Mouse (Mus musculus) erythroblast, adult 5-6 weeks (primary cell): Measurements from ENCODE around the gene Olfr1140. TPM values are rescaled to one million over a fixed set of nuclear protein-coding genes. Genes with fewer than 3 reads are reported as not detected.

Source experiments
- ATAC-seq: replicated peaks from 2 replicates; pipeline ENCODE4 v1.8.0; 2016; ENCODE audit warnings: moderate number of reproducible peaks, mild to moderate bottlenecking, moderate TSS enrichment, inconsistent platforms; ENCODE audit not compliant: poor library complexity, low FRiP score, severe bottlenecking
- total RNA-seq, 2 experiments: library from RNA; stranded (forward) in 1 of 2; stranded (reverse) in 1 of 2; fragments of 150-400 nt in 1 of 2; fragments of 200-764, 138-1000 nt in 1 of 2; gene quantifications; 2 replicates each; pipeline versions ENCODE4 v1.2.3 to v1.2.4; 2015 to 2017; ENCODE audit warnings: low replicate concordance in 2 of 2

The Olfr1140 gene
- total RNA-seq (2015; ENCODE audit: low replicate concordance) (not detected in 2 replicates), total RNA-seq (2017; ENCODE audit: low replicate concordance) (not detected in 2 replicates)

DNA sequence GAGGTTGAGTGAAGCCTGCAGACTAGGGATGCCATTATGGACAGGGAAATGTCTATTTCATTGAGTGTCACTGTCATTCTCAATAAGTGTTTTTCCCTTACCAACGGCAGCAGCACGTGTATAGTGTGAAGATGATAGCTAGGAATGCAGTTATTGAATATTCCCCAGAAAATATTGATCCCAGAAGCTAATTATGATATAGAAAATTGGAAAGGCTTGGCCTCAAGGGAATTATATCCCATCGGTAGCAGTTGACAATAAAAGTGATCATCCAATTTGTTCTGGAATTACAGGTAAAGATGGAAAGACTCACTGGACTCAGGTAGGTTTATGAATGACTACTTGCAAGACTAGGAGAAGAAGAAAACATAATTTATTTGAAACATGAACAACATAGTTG is at the start of gene Olfr1140:
Olfr1140 (plus strand) TSS at position 301 of the 400 bp plus-strand sequence.
- ATAC-seq, result no peak

DNA sequence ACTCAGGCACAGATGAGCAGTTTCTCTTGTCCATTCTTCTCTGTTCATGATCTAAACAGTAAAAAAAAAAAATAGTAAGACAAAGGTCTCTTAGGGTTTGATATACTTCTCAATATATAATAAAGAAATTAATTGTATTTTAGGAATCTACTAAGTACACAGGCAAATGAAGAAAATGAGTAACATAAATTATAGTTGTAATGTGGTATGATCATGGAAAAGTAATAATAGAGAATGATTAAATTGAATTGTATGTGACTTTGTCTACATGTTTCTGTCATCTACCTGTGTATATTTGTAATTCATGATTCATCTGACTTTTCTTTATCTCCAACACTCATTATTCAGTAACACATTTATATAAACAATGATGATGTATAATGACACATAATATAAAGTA is 49.7 kb upstream of the Olfr1140 start, which contains the start of gene Olfr1136:
Olfr1136 (minus strand) TSS at position 101 of the 400 bp plus-strand sequence.
- ATAC-seq, result no peak

DNA sequence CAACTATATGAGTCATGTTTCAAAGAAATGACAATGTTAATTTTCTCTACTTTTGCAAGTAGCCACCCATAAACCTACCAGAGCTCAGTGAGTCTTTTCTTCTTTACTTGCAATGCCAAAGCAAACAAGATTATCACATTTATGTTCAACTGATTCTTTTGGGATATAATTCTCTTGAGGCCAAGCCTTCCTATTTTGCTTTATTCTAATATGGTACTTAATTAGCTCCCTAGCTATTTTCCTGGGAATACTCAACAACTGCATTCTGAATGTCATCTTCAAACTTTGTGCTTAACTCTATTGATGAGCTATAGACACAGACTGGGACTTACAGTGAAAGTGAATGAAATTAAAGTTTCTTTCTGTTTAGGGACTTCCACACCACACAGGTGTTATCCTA is 30.5 kb upstream of the Olfr1140 start, which contains the start of gene Olfr1137:
Olfr1137 (minus strand) TSS at position 101 of the 400 bp plus-strand sequence.
- ATAC-seq, result no peak

DNA sequence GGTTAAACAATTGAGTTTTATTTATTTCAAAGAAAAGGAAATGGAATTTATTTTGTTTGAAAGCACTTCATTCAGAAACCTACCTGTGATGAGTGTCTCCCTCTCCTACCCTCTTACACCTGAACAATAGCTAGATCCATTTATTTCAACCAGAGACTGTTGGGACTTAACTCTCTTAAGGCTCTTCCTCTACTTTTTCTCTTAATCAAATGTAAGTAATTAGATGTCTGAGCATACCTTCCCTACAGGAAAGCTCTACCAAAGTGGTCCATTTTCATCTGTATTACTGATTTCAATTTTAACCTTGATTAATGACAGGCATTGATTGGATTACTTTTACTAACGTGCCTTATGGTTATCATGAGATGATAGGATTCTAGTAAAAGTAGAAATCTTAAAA is 3.7 kb upstream of the Olfr1140 start, which contains the start of gene Olfr1138:
Olfr1138 (minus strand) TSS at position 101 of the 400 bp plus-strand sequence.
- ATAC-seq, result no peak

DNA sequence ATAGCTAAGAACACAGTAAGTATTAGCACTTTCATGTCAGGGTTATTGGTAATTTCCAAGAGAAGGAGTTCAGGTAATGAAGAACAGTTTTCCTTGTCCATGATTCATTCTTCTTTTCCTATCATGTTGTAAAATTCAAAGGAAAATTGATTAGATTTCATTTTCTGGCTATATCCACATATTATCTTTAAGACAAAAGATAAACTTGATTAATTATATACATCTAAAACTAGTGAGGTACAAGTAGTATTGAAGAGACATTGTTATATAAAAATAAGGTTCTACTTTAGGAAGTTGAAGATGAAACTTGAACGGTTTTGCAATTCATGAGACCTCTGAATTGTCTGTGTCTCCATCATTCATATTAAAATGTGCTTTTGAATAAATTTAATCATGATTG is 10.3 kb downstream of the Olfr1140 start, which contains the start of gene Olfr1141:
Olfr1141 (minus strand) TSS at position 101 of the 400 bp plus-strand sequence.
- no peak for ATAC-seq

DNA sequence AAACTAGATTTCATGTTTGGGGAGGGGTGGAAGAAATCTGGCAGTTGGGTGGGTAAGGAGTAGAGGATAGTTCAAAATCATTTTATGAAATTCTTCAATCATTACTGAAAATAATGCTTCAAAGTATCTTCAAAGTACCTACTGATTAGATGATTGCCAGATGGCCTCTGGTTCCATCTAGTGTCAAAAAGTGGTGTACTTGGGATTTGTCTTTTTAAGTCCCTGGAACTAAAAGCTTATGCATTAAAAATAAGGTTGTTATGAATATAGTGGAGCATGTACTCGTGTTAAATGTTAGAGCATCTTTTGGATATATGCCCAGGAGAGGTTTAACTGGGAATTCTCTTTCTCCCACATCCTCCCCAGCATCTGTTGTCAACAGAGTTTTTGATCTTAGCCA is 32.6 kb downstream of the Olfr1140 start:
- no peak for ATAC-seq

DNA sequence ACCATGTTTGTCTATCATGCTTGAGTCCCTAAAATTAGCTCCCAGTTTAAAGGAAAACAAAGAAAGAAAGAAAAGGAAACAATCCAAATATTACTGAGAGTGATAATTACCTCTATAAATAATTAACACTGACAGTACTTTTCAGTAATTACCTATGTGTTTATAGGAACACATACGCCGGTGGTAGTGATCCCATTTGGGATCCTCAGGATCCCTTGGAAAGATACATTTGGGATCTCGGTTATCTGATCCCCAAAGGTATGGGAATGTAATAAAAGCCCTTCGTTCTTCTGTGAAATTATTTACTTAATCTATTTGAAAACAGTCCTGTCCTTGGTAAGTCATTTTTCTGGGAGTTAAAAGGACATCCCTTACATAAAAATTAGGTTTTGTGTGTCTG is 35.6 kb downstream of the Olfr1140 start, which contains the start of gene Olfr152:
Olfr152 (plus strand) TSS at position 301 of the 400 bp plus-strand sequence.
- no peak for ATAC-seq

Other genes with a start within 250 kb of the Olfr1140 start
- not detected in 2 replicates for gene Pramel7, start 246.7 kb upstream of the Olfr1140 start, total RNA-seq (2015; ENCODE audit: low replicate concordance)
- gene Pramel7, start 246.7 kb upstream of the Olfr1140 start, total RNA-seq (2017; ENCODE audit: low replicate concordance), result not detected in 2 replicates
- not detected in 2 replicates for gene Pramel6, start 237.2 kb upstream of the Olfr1140 start, total RNA-seq (2015; ENCODE audit: low replicate concordance)
- gene Pramel6, start 237.2 kb upstream of the Olfr1140 start, total RNA-seq (2017; ENCODE audit: low replicate concordance), result not detected in 2 replicates
- gene Olfr153, start 212.0 kb upstream of the Olfr1140 start, total RNA-seq (2015; ENCODE audit: low replicate concordance), result 1.5 TPM in 1 of 2 replicates, not detected in the other
- not detected in 2 replicates for gene Olfr153, start 212.0 kb upstream of the Olfr1140 start, total RNA-seq (2017; ENCODE audit: low replicate concordance)
- not detected in 2 replicates for gene Olfr1128, start 198.2 kb upstream of the Olfr1140 start, total RNA-seq (2015; ENCODE audit: low replicate concordance)
- not detected in 2 replicates for gene Olfr1128, start 198.2 kb upstream of the Olfr1140 start, total RNA-seq (2017; ENCODE audit: low replicate concordance)
- gene Olfr1129, start 169.8 kb upstream of the Olfr1140 start, total RNA-seq (2015; ENCODE audit: low replicate concordance), result not detected in 2 replicates
- not detected in 2 replicates for gene Olfr1129, start 169.8 kb upstream of the Olfr1140 start, total RNA-seq (2017; ENCODE audit: low replicate concordance)
- not detected in 2 replicates for gene Olfr1130, start 137.5 kb upstream of the Olfr1140 start, total RNA-seq (2015; ENCODE audit: low replicate concordance)
- not detected in 2 replicates for gene Olfr1130, start 137.5 kb upstream of the Olfr1140 start, total RNA-seq (2017; ENCODE audit: low replicate concordance)
- not detected in 2 replicates for gene Olfr1131, start 116.6 kb upstream of the Olfr1140 start, total RNA-seq (2015; ENCODE audit: low replicate concordance)
- gene Olfr1131, start 116.6 kb upstream of the Olfr1140 start, total RNA-seq (2017; ENCODE audit: low replicate concordance), result not detected in 2 replicates
- not detected in 2 replicates for gene Olfr1132, start 106.2 kb upstream of the Olfr1140 start, total RNA-seq (2015; ENCODE audit: low replicate concordance)
- 0.85 TPM in 1 of 2 replicates, not detected in the other for gene Olfr1132, start 106.2 kb upstream of the Olfr1140 start, total RNA-seq (2017; ENCODE audit: low replicate concordance)
- gene Olfr1133, start 96.4 kb upstream of the Olfr1140 start, total RNA-seq (2015; ENCODE audit: low replicate concordance), result not detected in 2 replicates
- not detected in 2 replicates for gene Olfr1133, start 96.4 kb upstream of the Olfr1140 start, total RNA-seq (2017; ENCODE audit: low replicate concordance)
- not detected in 2 replicates for gene Olfr1134, start 85.3 kb upstream of the Olfr1140 start, total RNA-seq (2015; ENCODE audit: low replicate concordance)
- gene Olfr1134, start 85.3 kb upstream of the Olfr1140 start, total RNA-seq (2017; ENCODE audit: low replicate concordance), result not detected in 2 replicates
- not detected in 2 replicates for gene Olfr1135, start 70.1 kb upstream of the Olfr1140 start, total RNA-seq (2015; ENCODE audit: low replicate concordance)
- gene Olfr1135, start 70.1 kb upstream of the Olfr1140 start, total RNA-seq (2017; ENCODE audit: low replicate concordance), result not detected in 2 replicates
- gene Olfr1136, start 49.8 kb upstream of the Olfr1140 start, total RNA-seq (2015; ENCODE audit: low replicate concordance), result not detected in 2 replicates
- gene Olfr1136, start 49.8 kb upstream of the Olfr1140 start, total RNA-seq (2017; ENCODE audit: low replicate concordance), result not detected in 2 replicates
- not detected in 2 replicates for gene Olfr1137, start 30.6 kb upstream of the Olfr1140 start, total RNA-seq (2015; ENCODE audit: low replicate concordance)
- 0.98 TPM in 1 of 2 replicates, not detected in the other for gene Olfr1137, start 30.6 kb upstream of the Olfr1140 start, total RNA-seq (2017; ENCODE audit: low replicate concordance)
- gene Olfr1138, start 3.8 kb upstream of the Olfr1140 start, total RNA-seq (2015; ENCODE audit: low replicate concordance), result not detected in 2 replicates
- gene Olfr1138, start 3.8 kb upstream of the Olfr1140 start, total RNA-seq (2017; ENCODE audit: low replicate concordance), result not detected in 2 replicates
- gene Olfr1141, start 10.2 kb downstream of the Olfr1140 start, total RNA-seq (2015; ENCODE audit: low replicate concordance), result not detected in 2 replicates
- not detected in 2 replicates for gene Olfr1141, start 10.2 kb downstream of the Olfr1140 start, total RNA-seq (2017; ENCODE audit: low replicate concordance)
- not detected in 2 replicates for gene Olfr152, start 35.7 kb downstream of the Olfr1140 start, total RNA-seq (2015; ENCODE audit: low replicate concordance)
- gene Olfr152, start 35.7 kb downstream of the Olfr1140 start, total RNA-seq (2017; ENCODE audit: low replicate concordance), result 2.4 TPM in 1 of 2 replicates, not detected in the other
- gene Olfr1143, start 56.8 kb downstream of the Olfr1140 start, total RNA-seq (2015; ENCODE audit: low replicate concordance), result not detected in 2 replicates
- gene Olfr1143, start 56.8 kb downstream of the Olfr1140 start, total RNA-seq (2017; ENCODE audit: low replicate concordance), result not detected in 2 replicates
- gene Olfr1145, start 66.1 kb downstream of the Olfr1140 start, total RNA-seq (2015; ENCODE audit: low replicate concordance), result not detected in 2 replicates
- not detected in 2 replicates for gene Olfr1145, start 66.1 kb downstream of the Olfr1140 start, total RNA-seq (2017; ENCODE audit: low replicate concordance)
- not detected in 2 replicates for gene Olfr1148, start 86.8 kb downstream of the Olfr1140 start, total RNA-seq (2015; ENCODE audit: low replicate concordance)
- gene Olfr1148, start 86.8 kb downstream of the Olfr1140 start, total RNA-seq (2017; ENCODE audit: low replicate concordance), result not detected in 2 replicates
- gene Olfr1150-ps1, start 100.2 kb downstream of the Olfr1140 start, total RNA-seq (2015; ENCODE audit: low replicate concordance), result not detected in 2 replicates
- 0.09 TPM in 1 of 2 replicates, not detected in the other for gene Olfr1150-ps1, start 100.2 kb downstream of the Olfr1140 start, total RNA-seq (2017; ENCODE audit: low replicate concordance)
- not detected in 2 replicates for gene Olfr1151, start 112.1 kb downstream of the Olfr1140 start, total RNA-seq (2015; ENCODE audit: low replicate concordance)
- 0.56 TPM in 1 of 2 replicates, not detected in the other for gene Olfr1151, start 112.1 kb downstream of the Olfr1140 start, total RNA-seq (2017; ENCODE audit: low replicate concordance)
- gene Olfr1152, start 122.7 kb downstream of the Olfr1140 start, total RNA-seq (2015; ENCODE audit: low replicate concordance), result not detected in 2 replicates
- gene Olfr1152, start 122.7 kb downstream of the Olfr1140 start, total RNA-seq (2017; ENCODE audit: low replicate concordance), result not detected in 2 replicates
- not detected in 2 replicates for gene Olfr1153, start 151.2 kb downstream of the Olfr1140 start, total RNA-seq (2015; ENCODE audit: low replicate concordance)
- gene Olfr1153, start 151.2 kb downstream of the Olfr1140 start, total RNA-seq (2017; ENCODE audit: low replicate concordance), result not detected in 2 replicates
- gene Olfr1154, start 161.4 kb downstream of the Olfr1140 start, total RNA-seq (2015; ENCODE audit: low replicate concordance), result not detected in 2 replicates
- not detected in 2 replicates for gene Olfr1154, start 161.4 kb downstream of the Olfr1140 start, total RNA-seq (2017; ENCODE audit: low replicate concordance)
- gene Olfr1155, start 201.4 kb downstream of the Olfr1140 start, total RNA-seq (2015; ENCODE audit: low replicate concordance), result not detected in 2 replicates
- not detected in 2 replicates for gene Olfr1155, start 201.4 kb downstream of the Olfr1140 start, total RNA-seq (2017; ENCODE audit: low replicate concordance)
- not detected in 2 replicates for gene Olfr1156, start 209.3 kb downstream of the Olfr1140 start, total RNA-seq (2015; ENCODE audit: low replicate concordance)
- not detected in 2 replicates for gene Olfr1156, start 209.3 kb downstream of the Olfr1140 start, total RNA-seq (2017; ENCODE audit: low replicate concordance)
- gene Olfr1157, start 224.5 kb downstream of the Olfr1140 start, total RNA-seq (2015; ENCODE audit: low replicate concordance), result not detected in 2 replicates
- not detected in 2 replicates for gene Olfr1157, start 224.5 kb downstream of the Olfr1140 start, total RNA-seq (2017; ENCODE audit: low replicate concordance)
- gene Olfr74, start 230.9 kb downstream of the Olfr1140 start, total RNA-seq (2015; ENCODE audit: low replicate concordance), result not detected in 2 replicates
- gene Olfr74, start 230.9 kb downstream of the Olfr1140 start, total RNA-seq (2017; ENCODE audit: low replicate concordance), result not detected in 2 replicates
- not detected in 2 replicates for gene Olfr1158, start 246.4 kb downstream of the Olfr1140 start, total RNA-seq (2015; ENCODE audit: low replicate concordance)
- gene Olfr1158, start 246.4 kb downstream of the Olfr1140 start, total RNA-seq (2017; ENCODE audit: low replicate concordance), result not detected in 2 replicates